Mouse (Mus musculus) CH12.LX (cell line): ENCODE data around the gene Itk. TPM values are rescaled to one million over a fixed set of nuclear protein-coding genes. Genes with fewer than 3 reads are reported as not detected.

Experiments used
- DNase-seq: peaks from one replicate; pipeline ENCODE4 v3.0.0-alpha.2; 2013; ENCODE audit errors: extremely low read depth
- H3K27ac ChIP-seq: 2 replicates; pipeline ENCODE4 v1.5.1; 2012; ENCODE audit warnings: low read depth, mild to moderate bottlenecking, control low read depth, moderate library complexity; ENCODE audit not compliant: insufficient read depth
- H3K27me3 ChIP-seq: replicated peaks from 2 replicates; pipeline ENCODE3; 2012; ENCODE audit warnings: inconsistent platforms
- H3K36me3 ChIP-seq, 2 experiments: replicated peaks in 1 of 2; 2 replicates each; pipeline versions ENCODE3 to v1.6.1; 2012; ENCODE audit warnings: inconsistent platforms in 1 of 2, low read length in 1 of 2, mild to moderate bottlenecking in 1 of 2, mixed read lengths in 1 of 2, moderate library complexity in 1 of 2; ENCODE audit not compliant: control insufficient read depth in 1 of 2, insufficient read depth in 1 of 2
- H3K4me1 ChIP-seq, 2 experiments: 2 replicates each; pipeline ENCODE4 v1.6.1; 2012; ENCODE audit warnings: inconsistent platforms in 1 of 2, moderate library complexity in 1 of 2; ENCODE audit not compliant: insufficient read depth in 2 of 2, control insufficient read depth in 1 of 2
- H3K4me2 ChIP-seq: 2 replicates; pipeline ENCODE4 v1.6.1; 2012; ENCODE audit warnings: low read depth, mild to moderate bottlenecking, control low read depth; ENCODE audit not compliant: poor library complexity, insufficient read depth, severe bottlenecking
- H3K4me3 ChIP-seq, 3 experiments: fragments of 150-350 bp in 1 of 3; sonication (generic) in 1 of 3; replicated peaks in 1 of 3; 2 replicates each; pipeline versions ENCODE3 to v1.5.1; 2011 to 2012; ENCODE audit warnings: low read depth in 2 of 3, low read length in 2 of 3, mild to moderate bottlenecking in 2 of 3, moderate library complexity in 2 of 3, control low read depth in 1 of 3, improper control_type of control experiment in 1 of 3, inconsistent platforms in 1 of 3, mixed read lengths in 1 of 3; ENCODE audit not compliant: poor library complexity in 1 of 3
- H3K79me2 ChIP-seq: replicated peaks from 2 replicates; pipeline ENCODE4 v1.6.1; 2012; ENCODE audit warnings: mild to moderate bottlenecking, moderate library complexity; ENCODE audit not compliant: control insufficient read depth, poor library complexity, insufficient read depth, severe bottlenecking; ENCODE audit errors: extremely low read depth
- H3K9ac ChIP-seq: 2 replicates; pipeline ENCODE4 v1.6.1; 2012; ENCODE audit warnings: low read depth, mild to moderate bottlenecking, control low read depth, moderate library complexity; ENCODE audit not compliant: insufficient read depth
- H3K9me3 ChIP-seq: replicated peaks from 2 replicates; pipeline ENCODE3; 2012; ENCODE audit warnings: low read length, inconsistent platforms, mixed read lengths
- BHLHE40 ChIP-seq: IDR thresholded peaks from 2 replicates; pipeline ENCODE4 v1.6.1; 2011; ENCODE audit warnings: mild to moderate bottlenecking, low read depth, low read length, improper control_type of control experiment
- CTCF ChIP-seq, 2 experiments: IDR thresholded peaks in 1 of 2; conservative IDR thresholded peaks in 1 of 2; 2 replicates each; pipeline ENCODE4 v1.5.1; 2011 to 2012; ENCODE audit warnings: low read depth in 2 of 2, low read length in 2 of 2, improper control_type of control experiment in 1 of 2, inconsistent platforms in 1 of 2, mild to moderate bottlenecking in 1 of 2, moderate library complexity in 1 of 2
- IRF4 ChIP-seq: IDR thresholded peaks from 2 replicates; pipeline ENCODE4 v1.6.1; 2014; ENCODE audit warnings: low read depth, mild to moderate bottlenecking, inconsistent platforms, low read length, improper control_type of control experiment
- JUN ChIP-seq: IDR thresholded peaks from 2 replicates; pipeline ENCODE4 v1.6.1; 2011; ENCODE audit warnings: low read depth, mild to moderate bottlenecking, low read length, improper control_type of control experiment, moderate library complexity; ENCODE audit not compliant: insufficient read depth
- KAT2A ChIP-seq: IDR thresholded peaks from 2 replicates; pipeline ENCODE4 v1.6.1; 2012; ENCODE audit warnings: low read length, improper control_type of control experiment, inconsistent platforms; ENCODE audit not compliant: insufficient replicate concordance
- MAX ChIP-seq: IDR thresholded peaks from 2 replicates; pipeline ENCODE4 v1.6.1; 2011; ENCODE audit warnings: low read length, improper control_type of control experiment
- MEF2A ChIP-seq: IDR thresholded peaks from 2 replicates; pipeline ENCODE4 v1.6.1; 2014; ENCODE audit warnings: low read depth, mild to moderate bottlenecking, inconsistent platforms, low read length, improper control_type of control experiment, borderline replicate concordance
- MXI1 ChIP-seq: IDR thresholded peaks from 2 replicates; pipeline ENCODE4 v1.6.1; 2011; ENCODE audit warnings: mild to moderate bottlenecking, low read depth, low read length, improper control_type of control experiment
- MYC ChIP-seq: IDR thresholded peaks from 2 replicates; pipeline ENCODE4 v1.6.1; 2011; ENCODE audit warnings: low read depth, mild to moderate bottlenecking, improper control_type of control experiment, low read length
- POLR2A ChIP-seq: IDR thresholded peaks from 2 replicates; pipeline ENCODE4 v1.6.1; 2011; ENCODE audit warnings: low read depth, mild to moderate bottlenecking, improper control_type of control experiment, low read length
- RCOR1 ChIP-seq: conservative IDR thresholded peaks from 2 replicates; pipeline ENCODE4 v1.6.1; 2012; ENCODE audit warnings: low read depth, mild to moderate bottlenecking, inconsistent platforms, low read length, improper control_type of control experiment
- USF2 ChIP-seq: conservative IDR thresholded peaks from 2 replicates; pipeline ENCODE4 v1.6.1; 2011; ENCODE audit warnings: low read depth, low read length, improper control_type of control experiment
- ZMIZ1 ChIP-seq: IDR thresholded peaks from 2 replicates; pipeline ENCODE4 v1.6.1; 2012; ENCODE audit warnings: low read depth, mild to moderate bottlenecking, inconsistent platforms, low read length, improper control_type of control experiment
- dilution Hi-C: fragments of 300-500 bp; cut with MboI; formaldehyde crosslinking; loops from 2 replicates; pipeline ENCODE4 v1.14.3; 2020; ENCODE audit warnings: low sequenced_read_pairs; ENCODE audit not compliant: extremely low pct_unique_long_range_greater_than_20kb, extremely low pct_ligation_motif_present
- in situ Hi-C: fragments of 300-500 bp; cut with MboI; formaldehyde crosslinking; loops from 3 replicates; pipeline ENCODE4 v1.14.3; 2019; ENCODE audit warnings: low sequenced_read_pairs, low pct_ligation_motif_present, low pct_unique_long_range_greater_than_20kb, mixed read lengths
- polyA plus RNA-seq: library from polyadenylated mRNA; unstranded; fragments of >175 nt; gene quantifications from 2 replicates; pipeline ENCODE4 v1.2.1, GENCODE M21; 2012; ENCODE audit warnings: low read depth; ENCODE audit not compliant: insufficient read length
- total RNA-seq, 2 experiments: library from RNA; depleted of rRNA; stranded (reverse); fragments of 300-350 nt in 1 of 2; fragments of >200 nt in 1 of 2; gene quantifications; 2 replicates each; pipeline ENCODE4 v1.2.3; 2012 to 2014

Gene Itk
- total and polyA plus RNA-seq, 3 experiments = 0.11 to 0.64 (median 0.17) TPM

GRCm38 (mm10) chr11:46294390-46294789 is 94.9 kb downstream of the Itk start:
- in situ Hi-C loops = no loop called here
- H3K79me2 ChIP-seq = peaks cover 78% of the 10 kb centered on the region
- peaks cover 59 to 89% of the 10 kb centered on the region in 2 experiments for H3K36me3 ChIP-seq
- no peak for TF ChIP-seq MYC
- TF ChIP-seq MEF2A = no peak
- TF ChIP-seq USF2 = no peak
- TF ChIP-seq KAT2A = no peak
- TF ChIP-seq POLR2A = no peak
- TF ChIP-seq ZMIZ1 = no peak
- no peak for TF ChIP-seq RCOR1
- TF ChIP-seq CTCF (conservative IDR thresholded peaks at IDR 0.05 in 1 of 2, IDR thresholded peaks at IDR 0.05 in 1 of 2; ENCODE audit: low read depth in 2 of 2, low read length in 2 of 2) = no peak
- TF ChIP-seq MAX = no peak
- dilution Hi-C loops = no loop called here
- H3K27me3 ChIP-seq = no peaks in the 10 kb centered on the region
- peaks cover 18 to 91% of the 10 kb centered on the region in 2 experiments for H3K4me1 ChIP-seq
- H3K9me3 ChIP-seq = no peaks in the 10 kb centered on the region
- no peak overlapping the region for H3K27ac ChIP-seq
- no peak overlapping the region for H3K9ac ChIP-seq
- DNase-seq = no peak
- no peak overlapping the region for H3K4me2 ChIP-seq
- H3K4me3 ChIP-seq = no peak overlapping the region

GRCm38 (mm10) chr11:46293491-46293890 is 95.8 kb downstream of the Itk start:
- Histone ChIP-seq H3K79me2 (peaks cover 69% of the 10 kb centered on the region), H3K9me3 (no peaks in the 10 kb centered on the region), H3K36me3 (peaks cover 60 to 89% of the 10 kb centered on the region in 2 experiments), H3K27ac (no peak overlapping the region), H3K4me3 (no peak overlapping the region), H3K9ac (no peak overlapping the region), H3K4me2 (no peak overlapping the region), H3K4me1 (peaks cover 17 to 91% of the 10 kb centered on the region in 2 experiments), H3K27me3 (no peaks in the 10 kb centered on the region)
- no peak for DNase-seq
- in situ Hi-C loops (no loop called here), dilution Hi-C loops (no loop called here)
- TF ChIP-seq JUN (no peak), ZMIZ1 (no peak), MYC (no peak), IRF4 (no peak), MXI1 (no peak)

GRCm38 (mm10) chr11:46290988-46291405 is 98.3 kb downstream of the Itk start:
- in situ Hi-C loops (no loop called here), dilution Hi-C loops (no loop called here)
- H3K4me2 ChIP-seq = no peak overlapping the region
- H3K4me1 ChIP-seq = peaks cover 15 to 91% of the 10 kb centered on the region in 2 experiments
- no peak overlapping the region for H3K9ac ChIP-seq
- TF ChIP-seq BHLHE40 = no peak
- no peaks in the 10 kb centered on the region for H3K27me3 ChIP-seq
- H3K27ac ChIP-seq = no peak overlapping the region
- H3K4me3 ChIP-seq = no peak overlapping the region
- peaks cover 62 to 84% of the 10 kb centered on the region in 2 experiments for H3K36me3 ChIP-seq
- DNase-seq = no peak
- peaks cover 54% of the 10 kb centered on the region for H3K79me2 ChIP-seq
- no peaks in the 10 kb centered on the region for H3K9me3 ChIP-seq
